Mouse (Mus musculus): ENCODE data around the gene Snrnp70. TPM values are rescaled to one million over a fixed set of nuclear protein-coding genes. Genes with fewer than 3 reads are reported as not detected.

The Snrnp70 gene
- polyA plus RNA-seq, 1 experiment from 2014 or later, result 323 TPM

GRCm38 (mm10) chr7:45341303-45341702, 54.2 kb downstream of the Snrnp70 start:
- Histone ChIP-seq H3K27me3 (no peaks in the 10 kb centered on the region; the same call in 1 of the 2 replicates), H3K9me3 (no peaks in the 10 kb centered on the region), H3K27ac (peak overlapping the region; percentile 72), H3K4me2 (replicated peaks) (peak overlapping the region; percentile 93), H3K9ac (no peak overlapping the region), H3K36me3 (no peaks in the 10 kb centered on the region), H3K4me1 (peaks cover 32% of the 10 kb centered on the region), H3K4me3 (peak overlapping the region; percentile 52)
- no peak for ATAC-seq (ENCODE audit: insufficient number of reproducible peaks, insufficient read depth, low FRiP score, low TSS enrichment)
- 2% methylated on average over 8 of the region's 8 CpGs for WGBS

GRCm38 (mm10) chr7:45340669-45341068, 54.9 kb downstream of the Snrnp70 start:
- Histone ChIP-seq H3K27me3 (no peaks in the 10 kb centered on the region; the same call in 1 of the 2 replicates), H3K4me1 (peaks cover 32% of the 10 kb centered on the region), H3K4me2 (replicated peaks) (peak overlapping the region; percentile 93), H3K9ac (peak overlapping the region; percentile 63), H3K36me3 (no peaks in the 10 kb centered on the region), H3K27ac (peak overlapping the region; percentile 72), H3K4me3 (peak overlapping the region; percentile 52), H3K9me3 (no peaks in the 10 kb centered on the region)
- under 1% methylated on average over 11 of the region's 11 CpGs for WGBS
- no peak for ATAC-seq (ENCODE audit: insufficient number of reproducible peaks, insufficient read depth, low FRiP score, low TSS enrichment)

- H3K9me3 ChIP-seq, result no peaks in the 10 kb centered on the region
- H3K27me3 ChIP-seq, result no peaks in the 10 kb centered on the region; the same call in 1 of the 2 replicates
- peak overlapping the region; percentile 52 for H3K4me3 ChIP-seq
- peak overlapping the region; percentile 93 for H3K4me2 ChIP-seq (replicated peaks)
- H3K27ac ChIP-seq, result peak overlapping the region; percentile 50
- H3K9ac ChIP-seq, result peak overlapping the region; percentile 63
- ATAC-seq (ENCODE audit: insufficient number of reproducible peaks, insufficient read depth, low FRiP score, low TSS enrichment), result no peak
- 1% methylated on average over 11 of the region's 11 CpGs for WGBS
- no peaks in the 10 kb centered on the region for H3K36me3 ChIP-seq
- peaks cover 36% of the 10 kb centered on the region for H3K4me1 ChIP-seq
Measured at GRCm38 (mm10) chr7:45340066-45340442, 55.5 kb downstream of the Snrnp70 start.

- peaks cover 41% of the 10 kb centered on the region for H3K4me1 ChIP-seq
- H3K9ac ChIP-seq, result peak overlapping the region; percentile 63
- H3K4me2 ChIP-seq (replicated peaks), result peak overlapping the region; percentile 93
- H3K9me3 ChIP-seq, result no peaks in the 10 kb centered on the region
- ATAC-seq (ENCODE audit: insufficient number of reproducible peaks, insufficient read depth, low FRiP score, low TSS enrichment), result peak; percentile 74
- H3K27me3 ChIP-seq, result no peaks in the 10 kb centered on the region; the same call in 1 of the 2 replicates
- WGBS, result under 1% methylated on average over 38 of the region's 39 CpGs
- H3K36me3 ChIP-seq, result no peaks in the 10 kb centered on the region
- peak overlapping the region; percentile 50 for H3K27ac ChIP-seq
- H3K4me3 ChIP-seq, result peak overlapping the region; percentile 52
Measured at GRCm38 (mm10) chr7:45339410-45340065, 56.0 kb downstream of the Snrnp70 start.

- Histone ChIP-seq H3K27ac (peak overlapping the region; percentile 37; the same call in 1 of the 2 replicates), H3K4me3 (peak overlapping the region; percentile 52), H3K4me2 (replicated peaks) (peak overlapping the region; percentile 93), H3K27me3 (no peaks in the 10 kb centered on the region), H3K36me3 (no peaks in the 10 kb centered on the region), H3K9ac (peak overlapping the region; percentile 63), H3K9me3 (no peaks in the 10 kb centered on the region), H3K4me1 (peaks cover 46% of the 10 kb centered on the region)
- 0 out of 2 replicates have a peak, but pooled peaks have one; percentile 10 for ATAC-seq (ENCODE audit: insufficient number of reproducible peaks, insufficient read depth, low FRiP score, low TSS enrichment)
- WGBS, result 3% methylated on average over 14 of the region's 14 CpGs
Measured at GRCm38 (mm10) chr7:45338161-45338911, 57.2 kb downstream of the Snrnp70 start.

- Histone ChIP-seq H3K9me3 (no peaks in the 10 kb centered on the region), H3K27ac (peak overlapping the region; percentile 18; the same call in 1 of the 2 replicates), H3K27me3 (no peaks in the 10 kb centered on the region), H3K4me1 (peaks cover 51% of the 10 kb centered on the region), H3K9ac (no peak overlapping the region), H3K36me3 (no peaks in the 10 kb centered on the region), H3K4me2 (replicated peaks) (peak overlapping the region; percentile 93; the same call in 1 of the 2 replicates), H3K4me3 (no peak overlapping the region)
- 15% methylated on average over 4 of the region's 4 CpGs for WGBS
- no peak for ATAC-seq (ENCODE audit: insufficient number of reproducible peaks, insufficient read depth, low FRiP score, low TSS enrichment)
Measured at GRCm38 (mm10) chr7:45337469-45337868, 58.1 kb downstream of the Snrnp70 start.

GRCm38 (mm10) chr7:45336319-45336718, 59.2 kb downstream of the Snrnp70 start:
- WGBS, result 91% methylated on average over 4 of the region's 4 CpGs
- H3K4me2 ChIP-seq (replicated peaks), result no peak overlapping the region
- H3K4me3 ChIP-seq, result no peak overlapping the region
- no peak for ATAC-seq (ENCODE audit: insufficient number of reproducible peaks, insufficient read depth, low FRiP score, low TSS enrichment)
- no peak overlapping the region for H3K9ac ChIP-seq
- H3K36me3 ChIP-seq, result no peaks in the 10 kb centered on the region
- no peak overlapping the region for H3K27ac ChIP-seq
- H3K9me3 ChIP-seq, result no peaks in the 10 kb centered on the region
- H3K27me3 ChIP-seq, result no peaks in the 10 kb centered on the region
- H3K4me1 ChIP-seq, result peaks cover 52% of the 10 kb centered on the region

- ATAC-seq (ENCODE audit: insufficient number of reproducible peaks, insufficient read depth, low FRiP score, low TSS enrichment), result no peak
- Histone ChIP-seq H3K27ac (peak within 1 kb of the TSS; percentile 81), H3K4me1 (peaks cover 39% of the 10 kb centered on the region), H3K36me3 (no peaks in the 10 kb centered on the region), H3K4me2 (replicated peaks) (peak within 1 kb of the TSS; percentile 78), H3K9me3 (no peaks in the 10 kb centered on the region), H3K27me3 (no peaks in the 10 kb centered on the region), H3K9ac (peak within 1 kb of the TSS; percentile 54; the same call in 1 of the 2 replicates), H3K4me3 (peak within 1 kb of the TSS; percentile 51; the same call in 1 of the 2 replicates)
- 31% methylated on average over 5 of the region's 5 CpGs for whole genome bisulfite sequencing
Measured at GRCm38 (mm10) chr7:45335056-45335455, 60.5 kb downstream of the Snrnp70 start, which contains the start of gene Hrc. TSS of gene Hrc (plus strand) at chr7:45335290.

GRCm38 (mm10) chr7:45334605-45335004, 60.9 kb downstream of the Snrnp70 start:
- peak overlapping the region; percentile 78; the same call in 1 of the 2 replicates for H3K4me2 ChIP-seq (replicated peaks)
- H3K9ac ChIP-seq, result 0 out of 2 replicates have a peak overlapping the region, but pooled peaks have one; percentile 54
- H3K27me3 ChIP-seq, result no peaks in the 10 kb centered on the region
- 24% methylated on average over 3 of the region's 3 CpGs for WGBS
- no peaks in the 10 kb centered on the region for H3K36me3 ChIP-seq
- H3K27ac ChIP-seq, result peak overlapping the region; percentile 18; the same call in 1 of the 2 replicates
- ATAC-seq (ENCODE audit: insufficient number of reproducible peaks, insufficient read depth, low FRiP score, low TSS enrichment), result no peak
- no peak overlapping the region for H3K4me3 ChIP-seq
- no peaks in the 10 kb centered on the region for H3K9me3 ChIP-seq
- H3K4me1 ChIP-seq, result peaks cover 38% of the 10 kb centered on the region

- H3K4me3 ChIP-seq, result peak within 1 kb of the TSS; percentile 51
- peak within 1 kb of the TSS; percentile 81 for H3K27ac ChIP-seq
- H3K27me3 ChIP-seq, result no peaks in the 10 kb centered on the region
- peak within 1 kb of the TSS; percentile 54 for H3K9ac ChIP-seq
- WGBS, result 1% methylated on average over 38 of the region's 38 CpGs
- ATAC-seq (ENCODE audit: insufficient number of reproducible peaks, insufficient read depth, low FRiP score, low TSS enrichment), result peak; percentile 68
- no peaks in the 10 kb centered on the region for H3K36me3 ChIP-seq
- no peaks in the 10 kb centered on the region for H3K9me3 ChIP-seq
- H3K4me2 ChIP-seq (replicated peaks), result peak within 1 kb of the TSS; percentile 78
- H3K4me1 ChIP-seq, result peaks cover 29% of the 10 kb centered on the region
Measured at GRCm38 (mm10) chr7:45333431-45333982, 62.0 kb downstream of the Snrnp70 start, which contains the start of gene Trpm4. TSS of gene Trpm4 (minus strand) at chr7:45333780.

GRCm38 (mm10) chr7:45332685-45333425, 62.7 kb downstream of the Snrnp70 start:
- H3K4me3 ChIP-seq, result peak overlapping the region; percentile 51
- ATAC-seq (ENCODE audit: insufficient number of reproducible peaks, insufficient read depth, low FRiP score, low TSS enrichment), result peak; percentile 36
- H3K4me2 ChIP-seq (replicated peaks), result peak overlapping the region; percentile 78
- H3K27me3 ChIP-seq, result no peaks in the 10 kb centered on the region
- H3K9ac ChIP-seq, result peak overlapping the region; percentile 54
- no peaks in the 10 kb centered on the region for H3K36me3 ChIP-seq
- H3K4me1 ChIP-seq, result peaks cover 23% of the 10 kb centered on the region
- H3K9me3 ChIP-seq, result no peaks in the 10 kb centered on the region
- peak overlapping the region; percentile 81 for H3K27ac ChIP-seq
- 4% methylated on average over 22 of the region's 22 CpGs for WGBS
